Comparison of ENCODE assay signal across 26 mouse cellular contexts in genomic region chr9:9101055-9101454, GRCm38 (mm10).
DNase-seq lines count a peak whose midpoint lies in the region; ATAC-seq and TF ChIP-seq lines count a peak whose summit lies in the region.
"Had no signal": no experiment of that assay in that cellular context is flagged by ENCODE, and none has a peak within 500 bp of the region (broad histone marks: within the 10 kb centered on the region; RNA-seq: fewer than 3 reads in every experiment).

No protein-coding gene starts in this region.

- 69% methylated on average over 4 of the region's 4 CpGs for WGBS in embryonic facial prominence, embryonic 14.5 days
- WGBS in embryonic facial prominence, embryonic 10.5 days = 92% methylated on average over 4 of the region's 4 CpGs
- WGBS in limb, embryonic 14.5 days = 67% methylated on average over 4 of the region's 4 CpGs

- H3K4me3 ChIP-seq in embryonic facial prominence, embryonic 14.5 days (ENCODE audit: low read depth, low read length) = no peak overlapping the region
- no peak overlapping the region for H3K4me3 ChIP-seq in embryonic facial prominence, embryonic 10.5 days
- no peak overlapping the region for H3K4me3 ChIP-seq in left cerebral cortex, adult 2 months
- no peak overlapping the region for H3K4me3 ChIP-seq in limb, embryonic 14.5 days (replicated peaks; ENCODE audit: low read length)
- H3K4me3 ChIP-seq: embryonic facial prominence, embryonic 13.5 days; forebrain, embryonic 10.5 days; hindbrain, embryonic 10.5 days; intestine, embryonic 15.5 days; layer of hippocampus, adult 2 months; limb, embryonic 15.5 days; midbrain, embryonic 13.5 days; neural tube, embryonic 12.5 days had no signal

- DNase-seq in embryonic facial prominence, embryonic 14.5 days (ENCODE audit: low spot score) = peak; percentile 38
- no peak for DNase-seq in embryonic facial prominence, embryonic 10.5 days (ENCODE audit: low spot score)
- no peak for DNase-seq in left cerebral cortex, adult 2 months (ENCODE audit: extremely low spot score in 1 of 2, low spot score in 2 of 2)
- no peak for DNase-seq in left cerebral cortex, adult 18-20 months (ENCODE audit: low spot score in 2 of 2)
- DNase-seq in NIH3T3 (ENCODE audit: low read depth) = peak; percentile 76
- DNase-seq in limb, embryonic 14.5 days (ENCODE audit: low spot score) = peak; percentile 56
- DNase-seq in embryo, embryonic 11 days = no peak
- DNase-seq in ovary, adult 18-20 months (ENCODE audit: low spot score) = no peak
- DNase-seq: adrenal gland, postnatal 36 days; cerebellum, adult 11 months; cerebellum, postnatal 10 days; kidney, adult 8-10 months; kidney, postnatal 25 days; thymus, adult 18-20 months; thymus, postnatal 36 days had no signal

- intact Hi-C loops in left cerebral cortex, adult 2 months (cut with DNase I) = loop anchor here (1.0 to 10.0 kb wide), 4 partner anchors 49 to 176 kb away; no protein-coding TSS in a partner anchor

- H3K4me1 ChIP-seq in embryonic facial prominence, embryonic 14.5 days (ENCODE audit: control insufficient read depth, insufficient read depth, low read length) = no peaks in the 10 kb centered on the region
- no peaks in the 10 kb centered on the region for H3K4me1 ChIP-seq in embryonic facial prominence, embryonic 10.5 days
- H3K4me1 ChIP-seq in limb, embryonic 14.5 days (ENCODE audit: control insufficient read depth, insufficient read depth, low read length) = no peaks in the 10 kb centered on the region
- H3K4me1 ChIP-seq: embryonic facial prominence, embryonic 13.5 days; forebrain, embryonic 10.5 days; hindbrain, embryonic 10.5 days; intestine, embryonic 15.5 days; midbrain, embryonic 13.5 days; neural tube, embryonic 12.5 days had no signal

- no peak overlapping the region for H3K4me2 ChIP-seq in embryonic facial prominence, embryonic 14.5 days (ENCODE audit: low read depth, low read length)
- no peak overlapping the region for H3K4me2 ChIP-seq in limb, embryonic 14.5 days (replicated peaks; ENCODE audit: low read depth, low read length, severe bottlenecking)
- H3K4me2 ChIP-seq: embryonic facial prominence, embryonic 13.5 days; heart, embryonic 11.5 days; intestine, embryonic 15.5 days; limb, embryonic 15.5 days; midbrain, embryonic 13.5 days; neural tube, embryonic 12.5 days had no signal

- H3K9me3 ChIP-seq in embryonic facial prominence, embryonic 14.5 days (ENCODE audit: control insufficient read depth, low read length) = no peaks in the 10 kb centered on the region
- H3K9me3 ChIP-seq in embryonic facial prominence, embryonic 10.5 days = no peaks in the 10 kb centered on the region
- H3K9me3 ChIP-seq in limb, embryonic 14.5 days (ENCODE audit: control insufficient read depth, low read length) = no peaks in the 10 kb centered on the region
- H3K9me3 ChIP-seq: embryonic facial prominence, embryonic 13.5 days; forebrain, embryonic 10.5 days; hindbrain, embryonic 10.5 days; intestine, embryonic 15.5 days; limb, embryonic 15.5 days; midbrain, embryonic 13.5 days; neural tube, embryonic 12.5 days had no signal

- no peak for ATAC-seq in embryonic facial prominence, embryonic 14.5 days (ENCODE audit: low read depth)
- no peak for ATAC-seq in limb, embryonic 14.5 days (ENCODE audit: low FRiP score, low read depth)
- ATAC-seq: forebrain, embryonic 16.5 days; intestine, embryonic 15.5 days had no signal

- H3K36me3 ChIP-seq in embryonic facial prominence, embryonic 14.5 days (ENCODE audit: control insufficient read depth, insufficient read depth, low read length) = no peaks in the 10 kb centered on the region
- H3K36me3 ChIP-seq in embryonic facial prominence, embryonic 10.5 days (replicated peaks) = no peaks in the 10 kb centered on the region
- no peaks in the 10 kb centered on the region for H3K36me3 ChIP-seq in limb, embryonic 14.5 days (ENCODE audit: control insufficient read depth, insufficient read depth, low read length)
- H3K36me3 ChIP-seq: embryonic facial prominence, embryonic 13.5 days; forebrain, embryonic 10.5 days; hindbrain, embryonic 10.5 days; intestine, embryonic 15.5 days; limb, embryonic 15.5 days; midbrain, embryonic 13.5 days; neural tube, embryonic 12.5 days had no signal

- no peak overlapping the region for H3K9ac ChIP-seq in embryonic facial prominence, embryonic 14.5 days (ENCODE audit: low read depth, low read length)
- H3K9ac ChIP-seq in limb, embryonic 14.5 days (ENCODE audit: low read depth, low read length, severe bottlenecking) = no peak overlapping the region
- H3K9ac ChIP-seq: embryonic facial prominence, embryonic 13.5 days; intestine, embryonic 15.5 days; limb, embryonic 15.5 days; liver, embryonic 14.5 days; midbrain, embryonic 13.5 days; neural tube, embryonic 12.5 days had no signal

- H3K27me3 ChIP-seq in embryonic facial prominence, embryonic 14.5 days (replicated peaks; ENCODE audit: control insufficient read depth, insufficient read depth, low read length) = no peaks in the 10 kb centered on the region
- no peaks in the 10 kb centered on the region for H3K27me3 ChIP-seq in embryonic facial prominence, embryonic 10.5 days (replicated peaks; ENCODE audit: low read depth, poor library complexity, severe bottlenecking)
- H3K27me3 ChIP-seq in limb, embryonic 14.5 days (ENCODE audit: control insufficient read depth, insufficient read depth, low read length) = no peaks in the 10 kb centered on the region
- H3K27me3 ChIP-seq: embryonic facial prominence, embryonic 13.5 days; intestine, embryonic 15.5 days; limb, embryonic 15.5 days; midbrain, embryonic 13.5 days; neural tube, embryonic 12.5 days had no signal

- no peak overlapping the region; the same call in 1 of the 2 replicates for H3K27ac ChIP-seq in embryonic facial prominence, embryonic 14.5 days (replicated peaks; ENCODE audit: low read depth, low read length)
- H3K27ac ChIP-seq in embryonic facial prominence, embryonic 10.5 days (replicated peaks) = no peak overlapping the region
- H3K27ac ChIP-seq in left cerebral cortex, adult 2 months = peak overlapping the region; percentile 71
- no peak overlapping the region for H3K27ac ChIP-seq in limb, embryonic 14.5 days (replicated peaks; ENCODE audit: low read depth, low read length)
- H3K27ac ChIP-seq: embryonic facial prominence, embryonic 13.5 days; forebrain, embryonic 10.5 days; hindbrain, embryonic 10.5 days; intestine, embryonic 15.5 days; liver, embryonic 14.5 days; midbrain, embryonic 13.5 days; neural tube, embryonic 12.5 days had no signal

- TF ChIP-seq POLR2A in limb, embryonic 14.5 days (IDR thresholded peaks at IDR 0.05; ENCODE audit: borderline replicate concordance, extremely low read depth, insufficient read depth, insufficient read length) = no peak

- no peak for TF ChIP-seq CTCF in left cerebral cortex, adult 2 months (IDR thresholded peaks at IDR 0.05)

Comparison
In these comparisons a context has a peak if more than half of its experiments do, and no peak if none do; other contexts are left out.
1. DNase-seq: peak in embryonic facial prominence, embryonic 14.5 days (single experiment), NIH3T3 (single experiment) and limb, embryonic 14.5 days (single experiment); none in embryonic facial prominence, embryonic 10.5 days (single experiment), left cerebral cortex, adult 2 months (0 of 2), left cerebral cortex, adult 18-20 months (0 of 2), embryo, embryonic 11 days (single experiment) and ovary, adult 18-20 months (single experiment).